Mouse (Mus musculus): Measurements from ENCODE around the gene Apbb1ip. TPM values are rescaled to one million over a fixed set of nuclear protein-coding genes. Genes with fewer than 3 reads are reported as not detected.

Apbb1ip gene
- polyA plus RNA-seq, 1 experiment from 2014 or later = 1.2 TPM

DNA sequence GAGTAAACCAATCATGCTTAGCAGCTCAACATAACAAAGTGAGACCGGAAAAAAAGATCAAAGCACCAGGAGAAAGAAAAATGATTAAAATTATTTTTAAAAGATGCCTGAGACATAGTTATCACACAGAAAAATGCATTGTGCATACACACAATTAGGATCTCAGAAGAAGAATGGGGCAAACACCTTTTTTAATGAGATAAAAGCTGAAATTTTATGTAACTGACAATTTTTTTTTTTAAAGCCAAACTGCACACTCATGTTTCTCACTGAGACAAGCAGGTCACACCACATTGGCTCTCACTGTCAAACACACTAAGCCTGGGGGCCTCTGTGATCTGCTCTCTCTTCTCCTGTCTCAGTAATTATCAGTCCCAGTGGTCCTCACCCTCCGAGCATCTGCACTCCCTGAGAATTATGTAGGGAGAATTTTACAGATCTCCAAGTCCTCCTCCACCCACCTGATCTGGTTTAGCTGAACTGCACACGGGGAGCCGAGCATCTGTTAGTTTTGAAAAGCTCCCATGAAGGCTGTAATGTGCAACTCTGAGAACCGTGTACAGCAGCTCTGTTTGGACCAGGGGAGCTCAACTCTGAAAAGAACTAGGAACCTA is 9.0 kb upstream of the Apbb1ip start:
- no peak overlapping the region for H3K4me2 ChIP-seq (replicated peaks; ENCODE audit: low read depth)
- no peaks in the 10 kb centered on the region for H3K9me3 ChIP-seq (ENCODE audit: control insufficient read depth)
- no peaks in the 10 kb centered on the region for H3K27me3 ChIP-seq (replicated peaks; ENCODE audit: control insufficient read depth, insufficient read depth, low read length)
- no peak for ATAC-seq
- no peak overlapping the region for H3K4me3 ChIP-seq (ENCODE audit: low read depth, low read length)
- no peak for TF ChIP-seq CTCF (IDR thresholded peaks at IDR 0.05; ENCODE audit: low read depth)
- no peak overlapping the region for H3K27ac ChIP-seq (ENCODE audit: low read depth, low read length)
- no peaks in the 10 kb centered on the region for H3K4me1 ChIP-seq (replicated peaks; ENCODE audit: control insufficient read depth, insufficient read depth, low read length)
- no peak overlapping the region for H3K9ac ChIP-seq (ENCODE audit: low read depth, low read length)
- WGBS = 81% methylated on average over 5 of the region's 5 CpGs
- H3K36me3 ChIP-seq (ENCODE audit: control insufficient read depth, insufficient read depth) = no peaks in the 10 kb centered on the region

DNA sequence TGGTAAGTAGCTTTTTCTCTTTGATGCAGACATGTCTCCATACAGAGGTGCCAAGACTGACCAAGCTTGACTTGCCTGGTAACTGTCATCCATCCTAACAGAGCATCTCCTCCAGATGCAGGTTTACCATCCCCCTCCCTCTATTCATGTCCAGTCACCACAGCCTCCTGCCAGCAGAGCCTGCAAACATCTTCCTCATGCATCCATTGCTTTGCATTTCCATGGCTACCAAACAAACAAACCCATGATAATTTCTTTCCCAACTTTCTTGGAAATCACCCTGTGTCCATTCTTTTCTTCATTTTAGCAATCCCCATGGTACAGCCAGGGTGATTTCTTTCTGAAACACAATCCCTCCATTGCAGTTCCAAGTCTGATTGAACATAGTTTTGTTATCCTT is 2.6 kb upstream of the Apbb1ip start:
- no peak overlapping the region for H3K27ac ChIP-seq (ENCODE audit: low read depth, low read length)

GRCm38 (mm10) chr2:22774181-22774751 is 372 bp downstream of the Apbb1ip start:
- no peak overlapping the region for H3K9ac ChIP-seq (ENCODE audit: low read depth, low read length)
- H3K4me2 ChIP-seq (replicated peaks; ENCODE audit: low read depth) = peak overlapping the region; percentile 61
- no peaks in the 10 kb centered on the region for H3K9me3 ChIP-seq (ENCODE audit: control insufficient read depth)
- TF ChIP-seq CTCF (IDR thresholded peaks at IDR 0.05; ENCODE audit: low read depth) = no peak
- WGBS = 2% methylated on average over 26 of the region's 28 CpGs
- no peak for ATAC-seq
- no peaks in the 10 kb centered on the region for H3K4me1 ChIP-seq (replicated peaks; ENCODE audit: control insufficient read depth, insufficient read depth, low read length)
- H3K27me3 ChIP-seq (replicated peaks; ENCODE audit: control insufficient read depth, insufficient read depth, low read length) = 0 out of 2 replicates have a peak, but pooled peaks cover 3% of the 10 kb centered on the region
- peak overlapping the region; percentile 13 for H3K4me3 ChIP-seq (ENCODE audit: low read depth, low read length)
- H3K27ac ChIP-seq (ENCODE audit: low read depth, low read length) = no peak overlapping the region; the same call in 1 of the 2 replicates
- H3K36me3 ChIP-seq (ENCODE audit: control insufficient read depth, insufficient read depth) = no peaks in the 10 kb centered on the region

More for the DNA sequence above, 2.6 kb upstream of the Apbb1ip start:
- no peak for ATAC-seq
- H3K36me3 ChIP-seq (ENCODE audit: control insufficient read depth, insufficient read depth) = no peaks in the 10 kb centered on the region
- no peak overlapping the region for H3K4me2 ChIP-seq (replicated peaks; ENCODE audit: low read depth)
- H3K9ac ChIP-seq (ENCODE audit: low read depth, low read length) = no peak overlapping the region
- no peaks in the 10 kb centered on the region for H3K9me3 ChIP-seq (ENCODE audit: control insufficient read depth)
- 0 out of 2 replicates have a peak, but pooled peaks cover 3% of the 10 kb centered on the region for H3K27me3 ChIP-seq (replicated peaks; ENCODE audit: control insufficient read depth, insufficient read depth, low read length)
- no peak for TF ChIP-seq CTCF (IDR thresholded peaks at IDR 0.05; ENCODE audit: low read depth)
- no peak overlapping the region for H3K4me3 ChIP-seq (ENCODE audit: low read depth, low read length)
- no peaks in the 10 kb centered on the region for H3K4me1 ChIP-seq (replicated peaks; ENCODE audit: control insufficient read depth, insufficient read depth, low read length)

GRCm38 (mm10) chr2:22775213-22775612 is 1.3 kb downstream of the Apbb1ip start:
- 57% methylated on average over 8 of the region's 8 CpGs for WGBS
- no peaks in the 10 kb centered on the region for H3K9me3 ChIP-seq (ENCODE audit: control insufficient read depth)
- no peak for TF ChIP-seq CTCF (IDR thresholded peaks at IDR 0.05; ENCODE audit: low read depth)
- no peaks in the 10 kb centered on the region for H3K4me1 ChIP-seq (replicated peaks; ENCODE audit: control insufficient read depth, insufficient read depth, low read length)
- no peak overlapping the region; the same call in 1 of the 2 replicates for H3K4me3 ChIP-seq (ENCODE audit: low read depth, low read length)
- H3K27ac ChIP-seq (ENCODE audit: low read depth, low read length) = no peak overlapping the region
- H3K9ac ChIP-seq (ENCODE audit: low read depth, low read length) = no peak overlapping the region
- no peaks in the 10 kb centered on the region for H3K36me3 ChIP-seq (ENCODE audit: control insufficient read depth, insufficient read depth)
- H3K27me3 ChIP-seq (replicated peaks; ENCODE audit: control insufficient read depth, insufficient read depth, low read length) = 0 out of 2 replicates have a peak, but pooled peaks cover 3% of the 10 kb centered on the region
- ATAC-seq = no peak
- no peak overlapping the region for H3K4me2 ChIP-seq (replicated peaks; ENCODE audit: low read depth)

GRCm38 (mm10) chr2:22775681-22776080 is 1.8 kb downstream of the Apbb1ip start:
- Histone ChIP-seq H3K9me3 (ENCODE audit: control insufficient read depth) (no peaks in the 10 kb centered on the region), H3K9ac (ENCODE audit: low read depth, low read length) (no peak overlapping the region), H3K4me2 (replicated peaks; ENCODE audit: low read depth) (no peak overlapping the region), H3K36me3 (ENCODE audit: control insufficient read depth, insufficient read depth) (no peaks in the 10 kb centered on the region), H3K4me3 (ENCODE audit: low read depth, low read length) (no peak overlapping the region), H3K27ac (ENCODE audit: low read depth, low read length) (no peak overlapping the region), H3K27me3 (replicated peaks; ENCODE audit: control insufficient read depth, insufficient read depth, low read length) (0 out of 2 replicates have a peak, but pooled peaks cover 3% of the 10 kb centered on the region), H3K4me1 (replicated peaks; ENCODE audit: control insufficient read depth, insufficient read depth, low read length) (no peaks in the 10 kb centered on the region)
- WGBS = 56% methylated on average over 3 of the region's 3 CpGs
- no peak for TF ChIP-seq CTCF (IDR thresholded peaks at IDR 0.05; ENCODE audit: low read depth)
- ATAC-seq = no peak

- Histone ChIP-seq H3K9me3 (ENCODE audit: control insufficient read depth) (no peaks in the 10 kb centered on the region), H3K27me3 (replicated peaks; ENCODE audit: control insufficient read depth, insufficient read depth, low read length) (0 out of 2 replicates have a peak, but pooled peaks cover 3% of the 10 kb centered on the region), H3K4me3 (ENCODE audit: low read depth, low read length) (no peak overlapping the region), H3K4me2 (replicated peaks; ENCODE audit: low read depth) (no peak overlapping the region), H3K4me1 (replicated peaks; ENCODE audit: control insufficient read depth, insufficient read depth, low read length) (no peaks in the 10 kb centered on the region), H3K9ac (ENCODE audit: low read depth, low read length) (no peak overlapping the region), H3K36me3 (ENCODE audit: control insufficient read depth, insufficient read depth) (no peaks in the 10 kb centered on the region), H3K27ac (ENCODE audit: low read depth, low read length) (no peak overlapping the region)
- 71% methylated on average over 2 of the region's 2 CpGs for WGBS
- no peak for ATAC-seq
- no peak for TF ChIP-seq CTCF (IDR thresholded peaks at IDR 0.05; ENCODE audit: low read depth)
Measured at GRCm38 (mm10) chr2:22776568-22777230, 2.8 kb downstream of the Apbb1ip start.

All from intestine, postnatal 0 days (tissue).